Mouse (Mus musculus): ENCODE measurements around the gene Ncbp3. TPM values are rescaled to one million over a fixed set of nuclear protein-coding genes. Genes with fewer than 3 reads are reported as not detected.

The Ncbp3 gene
- total and polyA plus RNA-seq, 2 experiments: 1.3 to 3.7 TPM

DNA sequence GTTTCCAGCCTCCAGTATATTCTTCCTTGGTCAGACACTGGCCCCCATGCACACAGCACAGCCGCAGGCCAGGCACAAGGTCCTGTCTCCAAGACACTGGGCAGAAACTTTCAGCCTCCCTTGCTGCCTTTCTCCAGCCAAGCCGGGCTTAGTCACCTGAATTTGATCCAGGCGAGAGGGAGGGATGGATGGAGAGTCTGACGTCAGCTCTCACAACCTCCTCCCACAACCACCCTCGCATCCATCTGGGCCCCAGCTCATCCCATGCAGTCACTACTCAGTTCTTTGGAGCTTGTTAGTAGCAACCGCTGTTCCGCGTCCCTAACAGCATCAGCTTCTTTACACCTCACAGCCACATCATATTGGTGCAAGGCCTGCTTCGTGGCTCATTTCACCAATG lies 24.5 kb upstream of the Ncbp3 start:
- H3K27ac ChIP-seq (replicated peaks; ENCODE audit: insufficient read depth, low read depth, low read length): no peak overlapping the region
- no peak overlapping the region for H3K4me3 ChIP-seq (ENCODE audit: insufficient read depth, low read depth, low read length)
- 74% methylated on average over 9 of the region's 9 CpGs for WGBS
- 0 out of 2 replicates have a peak, but pooled peaks cover 5% of the 10 kb centered on the region for H3K4me1 ChIP-seq (ENCODE audit: control insufficient read depth, insufficient read depth, low read length)
- no peak for DNase-seq (ENCODE audit: extremely low read depth, low read depth, low spot score)
- H3K27me3 ChIP-seq (ENCODE audit: control insufficient read depth, insufficient read depth, low read length): peaks cover 6% of the 10 kb centered on the region
- no peak overlapping the region for H3K9ac ChIP-seq (ENCODE audit: low read depth, low read length)
- H3K79me2 ChIP-seq (ENCODE audit: control insufficient read depth, insufficient read depth, low read length): no peaks in the 10 kb centered on the region
- TF ChIP-seq CTCF (IDR thresholded peaks at IDR 0.05; ENCODE audit: low read depth, low read length): no peak
- no peak for TF ChIP-seq POLR2A (IDR thresholded peaks at IDR 0.05; ENCODE audit: extremely low read depth, insufficient read depth, low read length)
- H3K36me3 ChIP-seq (ENCODE audit: control insufficient read depth, insufficient read depth, low read length): no peaks in the 10 kb centered on the region

DNA sequence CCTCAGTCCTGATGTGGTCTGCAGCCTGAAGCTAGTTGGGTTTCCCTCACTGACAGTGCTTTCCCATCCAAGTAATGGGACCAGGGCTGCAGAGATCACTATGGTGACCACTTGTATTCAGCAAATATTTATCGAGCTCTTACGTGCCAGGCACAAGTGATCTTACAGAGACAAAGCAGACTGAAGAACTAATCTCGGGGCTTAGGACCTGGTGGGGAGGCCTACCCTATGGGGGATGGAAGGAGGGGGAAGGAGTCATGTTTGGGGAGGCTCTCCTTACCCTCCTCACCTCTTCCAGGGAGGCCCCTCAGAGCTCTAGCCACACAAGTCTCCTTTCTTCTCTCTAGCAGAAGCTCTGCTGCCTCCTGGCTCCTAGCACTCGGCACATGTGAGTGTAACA lies 23.8 kb upstream of the Ncbp3 start:
- H3K27me3 ChIP-seq (ENCODE audit: control insufficient read depth, insufficient read depth, low read length): peaks cover 6% of the 10 kb centered on the region
- H3K27ac ChIP-seq (replicated peaks; ENCODE audit: insufficient read depth, low read depth, low read length): no peak overlapping the region
- TF ChIP-seq POLR2A (IDR thresholded peaks at IDR 0.05; ENCODE audit: extremely low read depth, insufficient read depth, low read length) (no peak), CTCF (IDR thresholded peaks at IDR 0.05; ENCODE audit: low read depth, low read length) (no peak)
- no peaks in the 10 kb centered on the region for H3K79me2 ChIP-seq (ENCODE audit: control insufficient read depth, insufficient read depth, low read length)
- no peak overlapping the region for H3K9ac ChIP-seq (ENCODE audit: low read depth, low read length)
- WGBS: 49% methylated on average over 4 of the region's 4 CpGs
- DNase-seq (ENCODE audit: extremely low read depth, low read depth, low spot score): no peak
- no peaks in the 10 kb centered on the region for H3K36me3 ChIP-seq (ENCODE audit: control insufficient read depth, insufficient read depth, low read length)
- no peak overlapping the region for H3K4me3 ChIP-seq (ENCODE audit: insufficient read depth, low read depth, low read length)
- 0 out of 2 replicates have a peak, but pooled peaks cover 5% of the 10 kb centered on the region for H3K4me1 ChIP-seq (ENCODE audit: control insufficient read depth, insufficient read depth, low read length)

- Histone ChIP-seq H3K79me2 (ENCODE audit: control insufficient read depth, insufficient read depth, low read length) (no peaks in the 10 kb centered on the region), H3K36me3 (ENCODE audit: control insufficient read depth, insufficient read depth, low read length) (no peaks in the 10 kb centered on the region), H3K27ac (replicated peaks; ENCODE audit: insufficient read depth, low read depth, low read length) (0 out of 2 replicates have a peak overlapping the region, but pooled peaks have one; percentile 33), H3K4me1 (ENCODE audit: control insufficient read depth, insufficient read depth, low read length) (0 out of 2 replicates have a peak, but pooled peaks cover 3% of the 10 kb centered on the region), H3K4me3 (ENCODE audit: insufficient read depth, low read depth, low read length) (no peak overlapping the region), H3K9ac (ENCODE audit: low read depth, low read length) (no peak overlapping the region), H3K27me3 (ENCODE audit: control insufficient read depth, insufficient read depth, low read length) (peaks cover 4% of the 10 kb centered on the region)
- WGBS: 60% methylated on average over 7 of the region's 7 CpGs
- peak; percentile 29 for DNase-seq (ENCODE audit: extremely low read depth, low read depth, low spot score)
- TF ChIP-seq POLR2A (IDR thresholded peaks at IDR 0.05; ENCODE audit: extremely low read depth, insufficient read depth, low read length): no peak
- no peak for TF ChIP-seq CTCF (IDR thresholded peaks at IDR 0.05; ENCODE audit: low read depth, low read length)
Measured at GRCm38 (mm10) chr11:73024236-73024904, 23.2 kb upstream of the Ncbp3 start.

DNA sequence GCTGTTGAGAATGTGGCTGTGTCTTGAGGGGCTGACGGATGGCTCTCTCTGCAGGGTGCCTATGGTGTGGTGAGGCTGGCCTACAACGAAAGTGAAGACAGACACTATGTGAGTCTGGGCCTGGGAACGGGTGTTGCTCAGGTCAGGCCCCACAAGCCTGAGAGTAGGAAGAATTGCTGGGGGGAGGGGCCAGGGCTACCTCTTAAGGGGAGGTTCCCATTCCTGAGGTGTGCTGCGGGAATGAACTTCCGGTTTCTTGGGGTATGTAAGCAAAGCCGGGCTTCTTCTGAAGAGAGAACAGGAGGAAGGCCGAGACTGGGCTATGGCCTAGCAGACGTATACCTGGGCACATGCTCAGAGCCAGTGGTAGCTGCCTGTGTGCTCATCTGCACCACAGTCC lies 20.6 kb upstream of the Ncbp3 start:
- WGBS: 69% methylated on average over 8 of the region's 8 CpGs
- no peaks in the 10 kb centered on the region for H3K79me2 ChIP-seq (ENCODE audit: control insufficient read depth, insufficient read depth, low read length)
- H3K27ac ChIP-seq (replicated peaks; ENCODE audit: insufficient read depth, low read depth, low read length): no peak overlapping the region
- DNase-seq (ENCODE audit: extremely low read depth, low read depth, low spot score): no peak
- no peak for TF ChIP-seq POLR2A (IDR thresholded peaks at IDR 0.05; ENCODE audit: extremely low read depth, insufficient read depth, low read length)
- no peak for TF ChIP-seq CTCF (IDR thresholded peaks at IDR 0.05; ENCODE audit: low read depth, low read length)
- no peaks in the 10 kb centered on the region for H3K27me3 ChIP-seq (ENCODE audit: control insufficient read depth, insufficient read depth, low read length)
- H3K4me3 ChIP-seq (ENCODE audit: insufficient read depth, low read depth, low read length): no peak overlapping the region
- H3K9ac ChIP-seq (ENCODE audit: low read depth, low read length): no peak overlapping the region
- H3K4me1 ChIP-seq (ENCODE audit: control insufficient read depth, insufficient read depth, low read length): peaks cover 3% of the 10 kb centered on the region
- no peaks in the 10 kb centered on the region for H3K36me3 ChIP-seq (ENCODE audit: control insufficient read depth, insufficient read depth, low read length)

- peak overlapping the region; percentile 19; the same call in 1 of the 2 replicates for H3K4me3 ChIP-seq (ENCODE audit: insufficient read depth, low read depth, low read length)
- WGBS: 23% methylated on average over 20 of the region's 20 CpGs
- peak overlapping the region; percentile 47 for H3K9ac ChIP-seq (ENCODE audit: low read depth, low read length)
- peak; percentile 82 for DNase-seq (ENCODE audit: extremely low read depth, low read depth, low spot score)
- H3K4me1 ChIP-seq (ENCODE audit: control insufficient read depth, insufficient read depth, low read length): peaks cover 3% of the 10 kb centered on the region
- H3K27me3 ChIP-seq (ENCODE audit: control insufficient read depth, insufficient read depth, low read length): no peaks in the 10 kb centered on the region
- H3K36me3 ChIP-seq (ENCODE audit: control insufficient read depth, insufficient read depth, low read length): no peaks in the 10 kb centered on the region
- TF ChIP-seq CTCF (IDR thresholded peaks at IDR 0.05; ENCODE audit: low read depth, low read length): no peak
- TF ChIP-seq POLR2A (IDR thresholded peaks at IDR 0.05; ENCODE audit: extremely low read depth, insufficient read depth, low read length): no peak
- no peaks in the 10 kb centered on the region for H3K79me2 ChIP-seq (ENCODE audit: control insufficient read depth, insufficient read depth, low read length)
- no peak overlapping the region for H3K27ac ChIP-seq (replicated peaks; ENCODE audit: insufficient read depth, low read depth, low read length)
Measured at GRCm38 (mm10) chr11:73030821-73031498, 16.6 kb upstream of the Ncbp3 start.

DNA sequence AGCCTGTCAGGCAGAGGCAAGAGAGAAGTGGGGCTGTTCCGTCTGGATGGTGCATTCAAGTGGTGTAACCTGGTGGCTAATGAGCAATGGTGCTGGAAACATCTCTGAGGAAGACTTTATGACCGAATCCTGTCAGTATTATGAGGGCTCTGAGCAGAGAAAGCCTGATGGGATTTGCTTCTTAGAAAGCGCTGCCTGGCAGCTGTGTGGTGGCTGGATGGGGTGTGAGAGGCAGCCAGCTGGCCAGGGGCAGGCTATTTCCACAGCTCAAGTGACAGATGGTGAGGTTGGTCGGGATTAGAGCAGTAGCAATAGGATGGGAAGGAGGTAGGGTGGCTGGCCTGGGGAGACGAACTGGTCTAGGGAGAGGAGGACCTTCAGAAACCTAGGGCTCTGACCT lies 16.0 kb upstream of the Ncbp3 start:
- no peak overlapping the region for H3K9ac ChIP-seq (ENCODE audit: low read depth, low read length)
- no peak overlapping the region for H3K4me3 ChIP-seq (ENCODE audit: insufficient read depth, low read depth, low read length)
- 87% methylated on average over 5 of the region's 5 CpGs for WGBS
- H3K79me2 ChIP-seq (ENCODE audit: control insufficient read depth, insufficient read depth, low read length): no peaks in the 10 kb centered on the region
- no peak for DNase-seq (ENCODE audit: extremely low read depth, low read depth, low spot score)
- H3K4me1 ChIP-seq (ENCODE audit: control insufficient read depth, insufficient read depth, low read length): peaks cover 3% of the 10 kb centered on the region
- no peaks in the 10 kb centered on the region for H3K27me3 ChIP-seq (ENCODE audit: control insufficient read depth, insufficient read depth, low read length)
- TF ChIP-seq CTCF (IDR thresholded peaks at IDR 0.05; ENCODE audit: low read depth, low read length) (no peak), POLR2A (IDR thresholded peaks at IDR 0.05; ENCODE audit: extremely low read depth, insufficient read depth, low read length) (no peak)
- H3K27ac ChIP-seq (replicated peaks; ENCODE audit: insufficient read depth, low read depth, low read length): no peak overlapping the region
- no peaks in the 10 kb centered on the region for H3K36me3 ChIP-seq (ENCODE audit: control insufficient read depth, insufficient read depth, low read length)
